Mouse (Mus musculus) colon, adult 2 months (tissue): ENCODE measurements around the gene Dnajc4. TPM values are rescaled to one million over a fixed set of nuclear protein-coding genes. Genes with fewer than 3 reads are reported as not detected.

ENCODE experiments used
- polyA plus RNA-seq: library from polyadenylated mRNA; depleted of rRNA; stranded (reverse); fragments of >200 nt; gene quantifications from 2 replicates; pipeline ENCODE4 v1.2.3, GENCODE M21; 2012; rRNA removed

Dnajc4 gene
- 61.9 and 65.0 TPM in 2 replicates for polyA plus RNA-seq

GRCm38 (mm10) chr19:6992011-6992858, at the start of gene Dnajc4:
TSS of gene Dnajc4 (minus strand) at chr19:6992572.

GRCm38 (mm10) chr19:7039841-7040636, 47.7 kb upstream of the Dnajc4 start, which contains the start of gene Stip1:
TSS of gene Stip1 (minus strand) at chr19:7039967.

GRCm38 (mm10) chr19:7019191-7019590, 26.8 kb upstream of the Dnajc4 start, which contains the start of gene Fermt3:
TSS of gene Fermt3 (minus strand) at chr19:7019469.

GRCm38 (mm10) chr19:6996006-6996405, 3.6 kb upstream of the Dnajc4 start, which contains the start of the genes Nudt22 and Trpt1:
TSS of gene Nudt22 (minus strand) at chr19:6996117.
TSS of gene Trpt1 (plus strand) at chr19:6996131.

GRCm38 (mm10) chr19:6987061-6987903, 5.1 kb downstream of the Dnajc4 start, which contains the start of gene Vegfb:
TSS of gene Vegfb (minus strand) at chr19:6987651.

GRCm38 (mm10) chr19:6980381-6981093, 11.8 kb downstream of the Dnajc4 start, which contains the start of gene Fkbp2:
TSS of gene Fkbp2 (minus strand) at chr19:6980501.

GRCm38 (mm10) chr19:6975537-6976521, 16.5 kb downstream of the Dnajc4 start, which contains the start of gene Plcb3:
TSS of gene Plcb3 (minus strand) at chr19:6976470.

GRCm38 (mm10) chr19:6974211-6975205, 17.9 kb downstream of the Dnajc4 start, which contains the start of gene Ppp1r14b:
TSS of gene Ppp1r14b (plus strand) at chr19:6974968.

GRCm38 (mm10) chr19:6942249-6942691, 50.1 kb downstream of the Dnajc4 start, which contains the start of gene Gpr137:
TSS of gene Gpr137 (minus strand) at chr19:6942480.

GRCm38 (mm10) chr19:6941372-6942248, 50.8 kb downstream of the Dnajc4 start, which contains the start of gene Bad:
TSS of gene Bad (plus strand) at chr19:6941861.

Other genes with a start within 250 kb of the Dnajc4 start
- gene Rps6ka4, start 151.9 kb downstream of the Dnajc4 start, polyA plus RNA-seq: 39.1 and 51.7 TPM in 2 replicates
- gene Ccdc88b, start 134.4 kb downstream of the Dnajc4 start, polyA plus RNA-seq: 10.2 and 12.4 TPM in 2 replicates
- gene Trmt112, start 82.9 kb downstream of the Dnajc4 start, polyA plus RNA-seq: 75.3 and 86.1 TPM in 2 replicates
- 163 and 170 TPM in 2 replicates for gene Prdx5, start 82.5 kb downstream of the Dnajc4 start, polyA plus RNA-seq
- 242 and 258 TPM in 2 replicates for gene Esrra, start 70.8 kb downstream of the Dnajc4 start, polyA plus RNA-seq
- 0.42 TPM in 1 of 2 replicates, not detected in the other for gene Catsperz, start 67.2 kb downstream of the Dnajc4 start, polyA plus RNA-seq
- gene Kcnk4, start 58.1 kb downstream of the Dnajc4 start, polyA plus RNA-seq: 0.08 TPM in 1 of 2 replicates, not detected in the other
- gene Bad, start 50.7 kb downstream of the Dnajc4 start, polyA plus RNA-seq: 119 and 145 TPM in 2 replicates
- gene Gpr137, start 50.1 kb downstream of the Dnajc4 start, polyA plus RNA-seq: 103 and 166 TPM in 2 replicates
- gene Ppp1r14b, start 17.6 kb downstream of the Dnajc4 start, polyA plus RNA-seq: 159 and 169 TPM in 2 replicates
- gene Plcb3, start 16.1 kb downstream of the Dnajc4 start, polyA plus RNA-seq: 335 and 360 TPM in 2 replicates
- gene Fkbp2, start 12.1 kb downstream of the Dnajc4 start, polyA plus RNA-seq: 58.5 and 60.7 TPM in 2 replicates
- gene Vegfb, start 4.9 kb downstream of the Dnajc4 start, polyA plus RNA-seq: 40.7 and 51.0 TPM in 2 replicates
- 90.8 and 103 TPM in 2 replicates for gene Nudt22, start 3.5 kb upstream of the Dnajc4 start, polyA plus RNA-seq
- gene Trpt1, start 3.6 kb upstream of the Dnajc4 start, polyA plus RNA-seq: 18.5 and 19.6 TPM in 2 replicates
- 14.6 and 15.7 TPM in 2 replicates for gene Fermt3, start 26.9 kb upstream of the Dnajc4 start, polyA plus RNA-seq
- gene Stip1, start 47.4 kb upstream of the Dnajc4 start, polyA plus RNA-seq: 24.6 and 30.5 TPM in 2 replicates
- gene Macrod1, start 64.2 kb upstream of the Dnajc4 start, polyA plus RNA-seq: 61.6 and 63.0 TPM in 2 replicates
- 0.71 and 0.73 TPM in 2 replicates for gene Flrt1, start 113.2 kb upstream of the Dnajc4 start, polyA plus RNA-seq
- gene Otub1, start 213.7 kb upstream of the Dnajc4 start, polyA plus RNA-seq: 108 and 134 TPM in 2 replicates
- 3,278 and 6,426 TPM in 2 replicates for gene Cox8a, start 225.0 kb upstream of the Dnajc4 start, polyA plus RNA-seq
- gene Naa40, start 248.6 kb upstream of the Dnajc4 start, polyA plus RNA-seq: 18.1 and 20.9 TPM in 2 replicates